Mouse (Mus musculus): ENCODE measurements at regions not wholly inside any gene's neighbourhood (a gene's known extent, or its start where the extent isn't known, plus 50 kb on each side); places are given as distances from the start of the nearest gene placed in this dataset.

GRCm38 (mm10) chr13:79880136-79880535, 1003.0 kb upstream of the Arrdc3 start:
- H3K36me3 ChIP-seq (ENCODE audit: insufficient read depth) = no peaks in the 10 kb centered on the region
- ATAC-seq (no peak), DNase-seq (no peak)
- H3K9ac ChIP-seq = no peak overlapping the region
- H3K9me3 ChIP-seq (ENCODE audit: low read length) = no peaks in the 10 kb centered on the region
- H3K4me2 ChIP-seq (ENCODE audit: low read depth) = no peak overlapping the region
- no peak overlapping the region for H3K4me3 ChIP-seq (ENCODE audit: low read depth, low read length)
- no peaks in the 10 kb centered on the region for H3K27me3 ChIP-seq (ENCODE audit: insufficient read depth, low read length)
- H3K27ac ChIP-seq (ENCODE audit: low read depth, low read length) = no peak overlapping the region
- no peak for TF ChIP-seq CTCF (IDR thresholded peaks at IDR 0.05; ENCODE audit: low read depth)
- 95% methylated on average over 1 of the region's 1 CpGs for WGBS
- no peaks in the 10 kb centered on the region for H3K4me1 ChIP-seq (ENCODE audit: insufficient read depth)

GRCm38 (mm10) chr13:79885959-79886358, 997.2 kb upstream of the Arrdc3 start:
- Histone ChIP-seq H3K4me2 (ENCODE audit: low read depth) (no peak overlapping the region), H3K4me3 (ENCODE audit: low read depth, low read length) (no peak overlapping the region), H3K4me1 (ENCODE audit: insufficient read depth) (no peaks in the 10 kb centered on the region), H3K9me3 (ENCODE audit: low read length) (no peaks in the 10 kb centered on the region), H3K27ac (ENCODE audit: low read depth, low read length) (no peak overlapping the region), H3K9ac (no peak overlapping the region), H3K36me3 (ENCODE audit: insufficient read depth) (no peaks in the 10 kb centered on the region), H3K27me3 (ENCODE audit: insufficient read depth, low read length) (no peaks in the 10 kb centered on the region)
- TF ChIP-seq CTCF (IDR thresholded peaks at IDR 0.05; ENCODE audit: low read depth) = no peak
- ATAC-seq (no peak), DNase-seq (no peak)

GRCm38 (mm10) chr13:79886361-79886760, 996.8 kb upstream of the Arrdc3 start:
- no peaks in the 10 kb centered on the region for H3K36me3 ChIP-seq (ENCODE audit: insufficient read depth)
- no peaks in the 10 kb centered on the region for H3K27me3 ChIP-seq (ENCODE audit: insufficient read depth, low read length)
- H3K27ac ChIP-seq (ENCODE audit: low read depth, low read length) = no peak overlapping the region
- no peak overlapping the region for H3K4me2 ChIP-seq (ENCODE audit: low read depth)
- DNase-seq = no peak
- no peak overlapping the region for H3K4me3 ChIP-seq (ENCODE audit: low read depth, low read length)
- WGBS = 93% methylated on average over 1 of the region's 1 CpGs
- H3K4me1 ChIP-seq (ENCODE audit: insufficient read depth) = no peaks in the 10 kb centered on the region
- ATAC-seq = no peak
- no peaks in the 10 kb centered on the region for H3K9me3 ChIP-seq (ENCODE audit: low read length)
- no peak for TF ChIP-seq CTCF (IDR thresholded peaks at IDR 0.05; ENCODE audit: low read depth)
- no peak overlapping the region for H3K9ac ChIP-seq

Data from forebrain, postnatal 0 days (tissue).